Mouse (Mus musculus) granulocyte monocyte progenitor cell, adult 5-6 weeks (primary cell): Measurements from ENCODE around the gene Hba-x. TPM values are rescaled to one million over a fixed set of nuclear protein-coding genes. Genes with fewer than 3 reads are reported as not detected.
A peak's percentile ranks its signal among the peaks of the same experiment; 100 is the strongest.
"Not testable (repeated sequence)": the region's sequence is repeated elsewhere in the genome, so short reads cannot be mapped to it uniquely, and the experiment has no call there.

Experiments used
- ATAC-seq: replicated peaks from 2 replicates; pipeline ENCODE4 v1.8.0; 2016; ENCODE audit warnings: mild to moderate bottlenecking, moderate TSS enrichment, inconsistent platforms; ENCODE audit not compliant: poor library complexity, severe bottlenecking
- total RNA-seq, 2 experiments: library from RNA; stranded (forward) in 1 of 2; stranded (reverse) in 1 of 2; fragments of 200-712, 200-1000 nt in 1 of 2; fragments of >200 nt in 1 of 2; fragmentation: Nextera tagmentation in 1 of 2; gene quantifications; 2 replicates each; pipeline ENCODE4 v1.2.3; 2014 to 2017

The Hba-x gene
- total RNA-seq, 2 experiments from 2014 or later = not detected

DNA sequence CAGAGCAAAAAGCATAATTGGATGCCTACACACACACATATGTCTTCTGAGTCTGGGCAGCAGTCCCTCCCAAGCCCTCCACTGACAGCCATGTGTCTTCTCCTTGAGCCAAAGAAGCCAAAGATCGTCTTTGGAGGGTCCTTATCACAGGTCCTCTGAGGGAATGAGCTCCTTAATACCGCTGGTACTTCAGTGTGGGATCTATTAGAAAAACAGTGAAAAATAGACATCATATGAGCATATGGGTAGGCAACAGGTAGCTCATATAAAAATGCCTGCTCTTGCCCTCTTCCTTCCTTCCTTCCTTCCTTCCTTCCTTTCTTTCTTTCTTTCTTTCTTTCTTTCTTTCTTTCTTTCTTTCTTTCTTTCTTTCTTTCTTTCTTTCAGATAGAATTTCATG lies 8.4 kb downstream of the Hba-x start:
- ATAC-seq = not testable (repeated sequence)

DNA sequence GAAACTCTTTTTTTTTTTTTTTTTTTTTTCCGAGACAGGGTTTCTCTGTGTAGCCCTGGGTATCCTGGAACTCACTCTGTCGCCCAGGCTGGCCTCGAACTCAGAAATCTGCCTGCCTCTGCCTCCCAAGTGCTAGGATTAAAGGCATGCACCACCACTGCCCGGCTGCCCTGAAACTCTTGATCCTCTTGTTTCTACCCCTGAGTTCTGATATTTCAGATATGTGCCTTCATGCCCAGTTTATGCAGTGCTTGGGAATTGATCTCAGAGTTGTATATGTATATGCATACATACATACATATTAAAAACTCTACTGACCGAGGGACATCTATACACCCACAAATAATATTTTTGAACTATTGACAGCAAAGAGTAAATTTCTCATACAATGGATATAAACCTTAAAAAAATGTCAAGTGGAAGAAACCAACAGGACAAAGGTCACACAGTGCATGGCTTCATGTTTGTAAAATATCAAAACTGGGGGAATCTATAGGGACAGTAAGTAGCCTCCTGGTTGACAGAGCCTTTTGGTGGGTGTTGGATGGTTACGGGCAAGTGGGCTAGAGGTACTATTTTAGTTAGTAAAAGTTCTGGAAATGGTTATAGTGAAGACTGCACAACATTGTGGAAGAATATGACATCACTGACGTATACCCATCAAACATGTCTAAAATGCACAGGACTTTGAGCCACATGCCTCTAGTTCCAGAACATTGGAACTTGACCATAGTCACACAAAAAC lies 9.0 kb downstream of the Hba-x start:
- no peak for ATAC-seq

DNA sequence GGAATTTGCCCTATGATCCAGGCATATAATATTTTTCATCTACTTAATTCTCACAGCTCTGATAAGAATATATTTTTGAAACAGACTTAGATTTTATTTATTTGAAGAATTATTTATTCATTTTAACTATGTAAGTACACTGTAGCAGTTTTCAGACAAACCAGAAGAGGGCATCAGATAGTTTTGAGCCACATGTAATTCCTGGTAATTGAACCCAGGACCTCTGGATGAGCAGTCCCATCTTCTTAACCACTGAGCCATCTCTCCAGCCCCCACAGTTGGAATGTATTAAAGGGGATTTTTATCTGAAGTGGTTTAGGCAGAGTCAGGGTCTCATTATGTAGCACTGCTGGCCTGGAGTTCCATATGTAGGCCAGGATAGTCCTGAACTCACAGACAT lies 9.7 kb downstream of the Hba-x start:
- not testable (repeated sequence) for ATAC-seq

DNA sequence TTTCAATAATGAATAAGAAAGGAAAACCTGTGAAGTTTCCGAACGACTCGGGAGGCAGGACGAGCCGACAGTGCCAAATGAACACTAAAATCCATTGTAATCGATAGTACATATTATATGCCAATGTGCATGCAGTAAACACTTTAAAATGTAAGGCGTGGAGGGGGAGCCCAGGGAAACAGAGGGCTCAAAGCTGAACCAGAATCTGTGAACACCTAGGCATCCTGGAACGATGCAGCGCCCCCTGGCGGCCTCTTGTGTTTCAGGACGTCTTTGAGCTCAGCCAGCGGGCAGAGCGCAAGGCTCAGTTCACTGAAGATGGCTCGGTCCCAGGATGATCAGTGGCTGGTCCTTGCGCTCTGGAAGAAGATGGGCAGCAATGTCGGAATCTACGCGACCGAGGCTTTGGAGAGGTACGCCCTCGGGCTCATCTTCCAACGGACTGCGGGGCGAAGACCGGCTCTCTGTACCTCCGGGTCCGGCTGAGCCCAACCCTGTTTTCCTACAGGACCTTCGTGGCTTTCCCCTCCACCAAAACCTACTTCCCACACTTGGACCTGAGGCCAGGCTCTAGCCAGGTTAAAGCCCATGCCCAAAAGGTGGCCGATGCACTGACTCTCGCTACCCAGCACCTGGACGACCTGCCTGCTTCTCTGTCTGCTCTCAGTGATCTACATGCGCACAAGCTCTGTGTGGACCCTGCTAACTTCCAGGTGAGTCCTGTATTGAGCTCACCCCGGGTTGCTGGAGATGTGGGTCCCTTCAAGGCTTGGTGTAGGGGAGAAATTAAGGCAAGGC lies 10.7 kb downstream of the Hba-x start, which contains the start of gene Hbq1b:
Gene Hbq1b, plus strand, starts transcription at position 271 of the 798 bp plus-strand sequence.
- ATAC-seq = peak; percentile 77

DNA sequence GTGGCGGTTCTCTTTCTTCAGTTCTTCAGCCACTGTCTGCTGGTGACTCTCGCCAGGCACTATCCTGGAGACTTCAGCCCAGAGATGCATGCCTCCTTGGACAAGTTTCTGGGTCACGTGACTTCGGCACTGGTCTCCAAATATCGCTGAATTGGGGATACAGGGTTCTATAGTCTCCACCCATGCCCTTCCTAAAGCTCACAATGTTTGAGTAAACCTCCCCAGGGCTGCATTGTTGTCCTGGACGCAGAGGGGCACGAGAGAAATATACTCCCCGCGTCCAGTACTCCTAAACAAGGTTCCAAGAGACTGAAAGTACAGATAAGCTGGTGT lies 11.3 kb downstream of the Hba-x start:
- ATAC-seq = no peak

DNA sequence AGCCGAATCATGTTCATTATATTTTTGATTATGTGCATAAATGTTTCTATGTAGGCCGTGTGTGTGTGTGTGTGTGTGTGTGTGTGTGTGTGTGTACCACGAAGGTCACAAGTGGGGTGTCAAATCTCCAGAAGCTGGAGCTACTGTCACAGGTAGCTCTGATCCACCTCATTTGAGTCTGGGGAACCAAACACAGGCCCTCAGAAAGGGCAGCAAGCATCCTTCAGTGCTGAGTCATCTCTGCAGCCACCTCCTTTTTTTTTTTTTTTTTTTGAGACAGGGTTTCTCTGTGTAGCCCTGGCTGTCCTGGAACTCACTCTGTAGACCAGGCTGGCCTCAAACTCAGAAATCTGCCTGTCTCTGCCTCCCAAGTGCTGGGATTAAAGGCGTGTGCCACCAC lies 16.6 kb downstream of the Hba-x start:
- ATAC-seq = not testable (repeated sequence)

DNA sequence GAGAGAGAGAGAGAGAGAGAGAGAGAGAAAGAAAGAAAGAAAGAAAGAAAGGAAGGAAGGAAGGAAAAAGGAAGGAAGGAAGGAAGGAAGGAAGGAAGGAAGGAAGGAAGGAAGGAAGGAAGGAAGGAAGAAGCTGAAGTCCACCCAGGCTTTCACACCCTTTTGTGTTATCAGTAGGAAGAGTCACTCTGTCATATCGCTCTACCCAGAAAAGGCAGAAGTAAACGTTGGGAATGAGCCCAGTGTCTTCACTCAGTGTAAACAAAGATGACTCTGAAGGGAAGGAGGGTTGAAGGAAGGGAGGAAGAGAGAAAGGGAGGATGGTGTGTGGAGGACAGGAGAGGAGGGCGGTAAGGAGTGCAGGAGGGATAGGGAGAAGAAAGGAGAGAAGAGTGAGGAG lies 17.3 kb downstream of the Hba-x start:
- ATAC-seq = not testable (repeated sequence)

DNA sequence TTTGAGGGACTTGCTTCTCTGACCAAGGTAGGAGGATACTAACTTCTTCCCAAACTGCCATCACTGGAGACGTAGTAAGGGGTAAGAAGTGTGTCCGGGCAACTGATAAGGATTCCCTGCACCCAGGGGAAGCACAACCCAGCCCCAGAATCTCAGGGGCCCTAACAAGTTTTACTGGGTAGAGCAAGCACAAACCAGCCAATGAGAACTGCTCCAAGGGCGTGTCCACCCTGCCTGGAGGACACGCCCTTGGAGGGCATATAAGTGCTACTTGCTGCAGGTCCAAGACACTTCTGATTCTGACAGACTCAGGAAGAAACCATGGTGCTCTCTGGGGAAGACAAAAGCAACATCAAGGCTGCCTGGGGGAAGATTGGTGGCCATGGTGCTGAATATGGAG lies 20.0 kb downstream of the Hba-x start, which contains the start of gene Hba-a2:
Gene Hba-a2, plus strand, starts transcription at position 287 of the 400 bp plus-strand sequence.
- ATAC-seq = peak; percentile 31; the same call in 1 of the 2 replicates

DNA sequence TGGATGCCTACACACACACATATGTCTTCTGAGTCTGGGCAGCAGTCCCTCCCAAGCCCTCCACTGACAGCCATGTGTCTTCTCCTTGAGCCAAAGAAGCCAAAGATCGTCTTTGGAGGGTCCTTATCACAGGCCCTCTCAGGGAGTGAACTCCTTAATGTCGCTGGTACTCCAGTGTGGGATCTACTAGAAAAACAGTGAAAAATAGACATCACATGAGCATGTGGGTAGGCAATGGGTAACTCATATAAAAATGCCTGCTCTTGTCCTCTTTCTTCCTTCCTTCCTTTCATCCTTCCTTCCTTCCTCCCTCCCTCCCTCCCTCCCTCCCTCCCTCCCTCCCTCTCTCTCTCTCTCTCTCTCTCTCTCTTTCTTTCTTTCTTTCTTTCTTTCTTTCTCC lies 21.2 kb downstream of the Hba-x start:
- ATAC-seq = not testable (repeated sequence)

DNA sequence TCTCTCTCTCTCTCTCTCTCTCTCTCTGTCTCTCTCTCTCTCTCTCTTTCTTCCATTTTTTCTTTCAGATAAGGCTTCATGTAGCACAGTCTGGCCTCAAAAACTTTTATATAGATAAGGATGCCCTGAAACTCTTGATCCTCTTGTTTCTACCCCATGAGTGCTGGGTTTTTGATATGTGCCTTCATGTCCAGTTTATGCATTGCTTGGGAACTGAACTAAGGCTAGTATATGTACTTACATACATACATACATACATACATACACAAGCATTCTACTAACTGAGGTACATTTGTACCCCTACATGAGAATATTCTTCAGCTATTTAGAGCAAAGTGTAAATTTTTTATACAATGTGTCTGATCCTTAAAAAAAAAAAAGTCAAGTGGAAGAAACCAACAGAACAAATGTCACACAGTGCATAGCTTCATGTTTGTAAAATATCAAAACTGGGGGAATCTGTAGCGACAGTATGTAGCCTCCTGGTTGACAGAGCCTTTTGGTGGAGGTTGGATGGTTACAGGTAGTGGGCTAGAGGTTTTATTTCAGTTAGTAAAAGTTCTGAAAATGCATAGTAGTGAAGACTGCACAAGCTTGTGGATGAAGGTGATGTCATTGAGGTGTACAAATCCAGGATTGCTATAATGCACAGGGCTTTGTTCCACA lies 21.8 kb downstream of the Hba-x start:
- no peak for ATAC-seq

DNA sequence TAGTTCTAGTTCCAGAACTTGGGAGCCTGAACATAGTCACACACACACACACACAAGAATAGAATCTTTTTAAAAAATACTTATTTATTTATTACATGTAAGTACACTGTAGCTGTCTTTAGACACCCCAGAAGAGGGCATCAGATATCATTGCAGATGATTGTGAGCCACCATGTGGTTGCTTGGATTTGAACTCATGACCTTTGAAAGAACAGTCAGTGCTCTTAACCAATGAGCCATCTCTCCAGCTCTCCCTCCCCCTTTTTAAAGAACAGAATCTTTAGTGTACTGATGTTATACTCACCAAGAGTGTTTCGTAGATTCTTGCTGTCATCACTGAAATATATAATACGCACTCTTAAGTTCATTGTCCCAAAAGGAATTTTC lies 22.3 kb downstream of the Hba-x start:
- ATAC-seq = no peak

DNA sequence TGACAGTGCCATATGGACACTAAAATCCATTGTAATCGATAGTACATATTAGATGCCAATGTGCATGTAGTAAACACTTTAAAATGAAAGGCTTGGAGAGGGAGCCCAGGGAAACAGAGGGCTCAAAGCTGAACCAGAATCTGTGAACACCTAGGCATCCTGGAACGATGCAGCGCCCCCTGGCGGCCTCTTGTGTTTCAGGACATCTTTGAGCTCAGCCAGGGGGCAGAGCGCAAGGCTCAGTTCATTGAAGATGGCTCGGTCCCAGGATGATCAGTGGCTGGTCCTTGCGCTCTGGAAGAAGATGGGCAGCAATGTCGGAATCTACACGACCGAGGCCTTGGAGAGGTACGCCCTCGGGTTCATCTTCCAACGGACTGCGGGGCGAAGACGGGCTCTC lies 23.7 kb downstream of the Hba-x start, which contains the start of gene Hbq1a:
Gene Hbq1a, plus strand, starts transcription at position 205 of the 400 bp plus-strand sequence.
- peak; percentile 73 for ATAC-seq

DNA sequence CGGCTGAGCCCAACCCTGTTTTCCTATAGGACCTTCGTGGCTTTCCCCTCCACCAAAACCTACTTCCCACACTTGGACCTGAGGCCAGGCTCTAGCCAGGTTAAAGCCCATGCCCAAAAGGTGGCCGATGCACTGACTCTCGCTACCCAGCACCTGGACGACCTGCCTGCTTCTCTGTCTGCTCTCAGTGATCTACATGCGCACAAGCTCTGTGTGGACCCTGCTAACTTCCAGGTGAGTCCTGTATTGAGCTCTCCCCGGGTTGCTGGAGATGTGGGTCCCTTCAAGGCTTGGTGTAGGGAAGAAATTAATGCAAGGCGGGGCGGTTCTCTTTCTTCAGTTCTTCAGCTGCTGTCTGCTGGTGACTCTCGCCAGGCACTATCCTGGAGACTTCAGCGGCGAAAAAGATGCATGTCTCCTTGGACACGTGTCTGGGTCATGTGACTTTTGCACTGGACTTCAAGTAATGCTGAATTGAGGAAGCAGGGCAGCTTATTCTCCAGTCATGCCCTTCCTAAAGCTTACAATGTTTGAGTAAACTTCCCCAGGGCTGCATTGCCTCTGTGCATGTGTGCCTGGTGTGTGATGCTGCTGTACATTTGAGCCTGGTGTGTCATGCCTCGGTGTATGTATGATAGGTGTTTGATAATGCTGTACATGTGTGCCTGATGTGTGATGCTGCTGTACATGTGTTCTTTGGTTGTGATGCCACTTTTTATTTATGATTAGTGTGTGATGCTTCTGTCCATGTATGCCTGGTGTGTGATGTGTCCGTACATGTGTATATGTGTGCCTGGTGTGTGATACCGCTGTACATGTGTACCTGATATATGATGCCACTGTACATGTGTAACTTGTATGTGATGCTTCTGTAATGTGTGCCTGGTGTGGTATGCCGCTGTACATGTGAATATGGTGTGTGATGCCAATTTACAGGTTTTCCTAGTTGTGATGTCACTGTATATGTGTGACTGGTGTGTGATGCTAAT lies 24.4 kb downstream of the Hba-x start:
- ATAC-seq = peak; percentile 55

DNA sequence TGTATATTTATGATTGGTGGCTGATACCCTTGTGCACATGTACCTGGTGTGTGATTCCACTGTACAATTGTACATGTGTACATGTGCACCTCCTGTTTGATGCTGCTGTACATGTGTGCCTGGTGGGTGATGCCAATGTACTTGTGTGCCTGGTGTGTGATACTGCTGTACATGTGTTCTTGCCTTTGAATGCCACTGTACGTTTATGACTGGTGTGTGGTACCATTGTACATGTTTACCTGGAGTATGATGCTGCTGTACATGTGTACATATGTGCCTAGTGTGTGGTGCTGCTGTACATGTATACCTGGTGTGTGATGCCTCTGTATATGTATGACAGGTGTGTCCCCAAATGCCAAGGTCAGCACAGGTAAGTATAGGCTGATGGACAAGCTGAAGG lies 25.3 kb downstream of the Hba-x start:
- ATAC-seq = no peak

DNA sequence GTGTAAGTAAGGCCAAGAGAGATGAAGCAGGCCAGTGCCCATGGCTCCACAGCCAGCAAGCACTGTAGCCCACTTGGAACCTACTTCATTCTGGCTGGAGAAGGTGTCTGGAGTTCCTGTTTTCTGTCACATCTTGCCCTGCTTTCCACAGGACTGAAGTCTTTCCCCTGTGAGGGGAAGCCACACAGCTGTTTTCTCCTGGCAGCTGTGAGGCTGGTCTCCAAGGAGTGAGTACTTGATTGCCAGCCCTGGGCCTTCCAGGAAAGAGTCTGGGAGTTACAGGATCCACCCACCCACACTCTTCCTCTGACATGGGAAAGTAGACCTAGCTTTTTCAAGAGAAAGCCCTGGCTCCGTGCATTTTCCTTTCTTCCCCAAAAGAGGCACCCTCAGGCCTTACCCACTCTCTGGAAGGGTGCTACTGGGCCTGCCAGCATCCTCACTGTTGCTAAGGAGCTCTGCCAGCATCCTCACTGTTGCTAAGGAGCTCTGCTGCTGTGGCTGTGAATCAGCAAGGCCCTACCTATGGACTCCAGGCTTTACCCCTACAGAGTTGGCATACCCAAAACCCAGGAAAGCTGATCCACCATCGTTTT lies 26.7 kb downstream of the Hba-x start:
- no peak for ATAC-seq

DNA sequence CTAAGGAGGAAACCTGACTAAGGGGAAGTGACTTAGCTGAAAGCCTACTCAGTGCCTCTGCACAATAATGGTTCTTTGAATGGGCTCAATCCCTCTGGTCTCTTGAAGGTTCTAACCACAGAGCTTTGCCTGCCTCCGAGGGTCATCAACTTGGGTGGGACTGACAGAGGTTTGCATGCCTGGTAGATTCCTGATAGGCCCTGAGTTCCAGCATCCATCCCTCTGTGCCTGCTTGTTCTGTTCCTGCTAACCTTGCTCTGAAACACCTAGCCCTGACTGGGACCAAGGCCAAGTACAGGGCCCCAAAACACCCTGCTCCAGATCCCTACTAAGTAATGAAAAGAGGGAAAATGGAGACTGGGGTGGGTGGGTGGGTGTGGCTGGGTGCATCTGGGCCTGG lies 27.3 kb downstream of the Hba-x start:
- no peak for ATAC-seq

DNA sequence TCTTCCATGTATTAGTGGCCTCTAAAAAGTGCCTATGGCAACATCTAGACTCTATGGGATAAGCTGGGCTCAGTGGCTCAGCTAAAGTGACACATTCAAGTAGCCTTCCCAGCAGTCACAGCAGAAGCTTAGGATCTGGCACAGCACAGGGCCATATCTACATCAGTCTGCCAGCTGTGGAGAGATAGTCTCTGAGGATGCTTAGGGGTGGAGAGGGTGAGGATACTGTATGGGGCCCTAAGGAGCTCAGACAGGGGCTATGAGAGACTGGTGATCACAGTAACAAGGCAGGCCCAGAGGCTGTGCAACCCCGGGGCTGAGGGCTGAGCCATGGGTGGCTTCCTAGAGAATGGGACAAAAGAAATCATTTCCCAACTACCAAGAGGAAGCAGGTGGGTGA lies 30.8 kb downstream of the Hba-x start:
- no peak for ATAC-seq

DNA sequence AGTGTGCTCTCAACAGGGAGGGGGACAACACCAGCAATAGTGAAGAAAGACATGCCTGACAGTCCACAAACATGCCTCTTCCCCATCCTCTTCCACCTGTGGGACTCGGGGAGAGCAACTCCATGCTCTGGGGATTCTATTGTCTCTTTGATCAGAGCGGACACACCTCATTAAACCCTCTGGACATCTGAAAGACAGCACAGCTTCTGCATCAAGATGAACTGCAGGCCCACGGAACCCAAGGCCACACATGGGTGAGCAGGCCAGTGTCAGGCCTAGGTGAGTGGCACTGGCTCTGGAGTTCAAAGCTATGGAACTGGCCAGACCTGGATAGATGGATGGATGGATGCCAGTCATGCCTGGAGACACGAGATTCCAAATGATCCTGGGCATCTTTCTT lies 33.2 kb downstream of the Hba-x start:
- no peak for ATAC-seq

DNA sequence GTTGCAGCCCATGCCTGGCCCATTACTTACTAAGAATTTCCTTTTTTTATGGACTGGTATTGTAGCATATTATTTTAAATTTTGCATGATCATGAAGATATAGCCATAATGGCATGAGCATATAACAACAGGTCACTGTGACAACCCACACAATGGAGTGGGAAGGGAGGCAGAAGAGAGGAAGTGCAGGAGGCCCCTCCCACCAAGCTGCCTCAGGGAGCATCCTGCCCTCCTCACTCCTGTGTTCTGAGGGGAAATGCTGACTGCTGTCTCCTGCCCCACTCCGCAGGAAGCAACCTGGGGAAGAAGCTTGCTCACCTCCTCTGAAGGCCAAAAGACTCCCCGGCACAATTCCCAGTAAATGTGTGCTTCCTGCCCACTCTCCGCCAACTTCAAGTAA lies 33.7 kb downstream of the Hba-x start:
- peak; percentile 69 for ATAC-seq
